Mouse (Mus musculus): ENCODE data around the gene Hist1h2ah. TPM values are rescaled to one million over a fixed set of nuclear protein-coding genes. Genes with fewer than 3 reads are reported as not detected.
"Not testable (repeated sequence)": the region's sequence is repeated elsewhere in the genome, so short reads cannot be mapped to it uniquely, and the experiment has no call there.

Gene Hist1h2ah
- polyA plus RNA-seq (2014; fragmentation: Nextera tagmentation; extraction: Ambion mirVana): 4.8 and 8.3 TPM in 2 replicates

- H3K27ac ChIP-seq (ENCODE audit: low read depth, low read length): peak within 1 kb of the TSS; percentile 88
- H3K4me3 ChIP-seq (ENCODE audit: low read depth, low read length): peak within 1 kb of the TSS; percentile 35
- WGBS: under 1% methylated on average over 23 of the region's 69 CpGs
- ATAC-seq: peak; percentile 98
- H3K4me1 ChIP-seq (ENCODE audit: control insufficient read depth, insufficient read depth, low read length): peaks cover 14% of the 10 kb centered on the region
- peak within 1 kb of the TSS; percentile 66 for H3K9ac ChIP-seq (ENCODE audit: low read length)
- DNase-seq (ENCODE audit: low spot score): peak; percentile 99
- H3K27me3 ChIP-seq (replicated peaks; ENCODE audit: control insufficient read depth, insufficient read depth, low read length); H3K36me3 ChIP-seq (ENCODE audit: control insufficient read depth, insufficient read depth, low read length); H3K9me3 ChIP-seq (replicated peaks; ENCODE audit: control insufficient read depth, low read length): not testable (repeated sequence)
- H3K4me2 ChIP-seq (ENCODE audit: low read length): peak within 1 kb of the TSS; percentile 64
Observed at GRCm38 (mm10) chr13:22035267-22036148, at the start of gene Hist1h2ah, which contains the start of gene Hist1h2bk. Gene Hist1h2ah (minus strand): TSS chr13:22035568. Gene Hist1h2bk (plus strand): TSS chr13:22035870.

DNA sequence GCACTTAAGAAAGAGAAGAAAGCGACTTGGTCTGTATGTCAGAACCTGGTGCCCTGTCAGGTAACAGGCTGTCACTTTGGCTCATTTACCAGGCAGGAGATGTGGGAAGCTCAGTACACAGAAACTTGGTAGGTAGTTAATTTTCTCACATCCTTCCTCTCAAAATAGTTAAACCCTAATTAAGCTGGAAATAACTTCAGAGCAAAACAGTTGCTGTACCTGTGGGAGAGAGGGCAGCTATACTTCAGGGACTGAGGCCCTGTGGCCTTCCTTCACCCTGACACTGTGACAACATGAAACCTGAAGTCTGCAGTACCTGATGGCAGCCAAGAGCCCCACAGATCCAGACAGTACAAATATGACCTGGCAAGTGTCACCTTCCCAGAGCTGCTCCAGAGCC is 48.8 kb upstream of the Hist1h2ah start, which contains the start of gene Vmn1r188:
Gene Vmn1r188, plus strand, starts transcription at position 301 of the 400 bp plus-strand sequence.
- not testable (repeated sequence) for H3K4me1 ChIP-seq (ENCODE audit: control insufficient read depth, insufficient read depth, low read length); H3K27me3 ChIP-seq (replicated peaks; ENCODE audit: control insufficient read depth, insufficient read depth, low read length); ATAC-seq; H3K27ac ChIP-seq (ENCODE audit: low read depth, low read length); H3K9ac ChIP-seq (ENCODE audit: low read length); DNase-seq (ENCODE audit: low spot score); H3K4me2 ChIP-seq (ENCODE audit: low read length); H3K9me3 ChIP-seq (replicated peaks; ENCODE audit: control insufficient read depth, low read length); H3K4me3 ChIP-seq (ENCODE audit: low read depth, low read length); H3K36me3 ChIP-seq (ENCODE audit: control insufficient read depth, insufficient read depth, low read length)
- WGBS: 86% methylated on average over 1 of the region's 1 CpGs

GRCm38 (mm10) chr13:22063468-22063867 is 28.1 kb upstream of the Hist1h2ah start:
- Histone ChIP-seq H3K4me3 (ENCODE audit: low read depth, low read length) (no peak overlapping the region), H3K27me3 (replicated peaks; ENCODE audit: control insufficient read depth, insufficient read depth, low read length) (no peaks in the 10 kb centered on the region), H3K4me2 (ENCODE audit: low read length) (no peak overlapping the region), H3K27ac (ENCODE audit: low read depth, low read length) (no peak overlapping the region), H3K36me3 (ENCODE audit: control insufficient read depth, insufficient read depth, low read length) (no peaks in the 10 kb centered on the region), H3K9ac (ENCODE audit: low read length) (no peak overlapping the region), H3K4me1 (ENCODE audit: control insufficient read depth, insufficient read depth, low read length) (no peaks in the 10 kb centered on the region), H3K9me3 (replicated peaks; ENCODE audit: control insufficient read depth, low read length) (no peaks in the 10 kb centered on the region)
- 72% methylated on average over 1 of the region's 1 CpGs for WGBS
- DNase-seq (ENCODE audit: low spot score): no peak
- ATAC-seq: no peak

- Histone ChIP-seq H3K9ac (ENCODE audit: low read length) (no peak overlapping the region), H3K4me3 (ENCODE audit: low read depth, low read length) (no peak overlapping the region), H3K4me2 (ENCODE audit: low read length) (no peak overlapping the region), H3K27me3 (replicated peaks; ENCODE audit: control insufficient read depth, insufficient read depth, low read length) (no peaks in the 10 kb centered on the region), H3K27ac (ENCODE audit: low read depth, low read length) (no peak overlapping the region), H3K4me1 (ENCODE audit: control insufficient read depth, insufficient read depth, low read length) (no peaks in the 10 kb centered on the region), H3K9me3 (replicated peaks; ENCODE audit: control insufficient read depth, low read length) (no peaks in the 10 kb centered on the region), H3K36me3 (ENCODE audit: control insufficient read depth, insufficient read depth, low read length) (no peaks in the 10 kb centered on the region)
- WGBS: 69% methylated on average over 1 of the region's 1 CpGs
- ATAC-seq (no peak), DNase-seq (ENCODE audit: low spot score) (no peak)
Observed at GRCm38 (mm10) chr13:22061422-22061821, 26.1 kb upstream of the Hist1h2ah start.

- DNase-seq (ENCODE audit: low spot score) (no peak), ATAC-seq (no peak)
- Histone ChIP-seq H3K4me3 (ENCODE audit: low read depth, low read length) (no peak overlapping the region), H3K27ac (ENCODE audit: low read depth, low read length) (no peak overlapping the region), H3K4me1 (ENCODE audit: control insufficient read depth, insufficient read depth, low read length) (peaks cover 3% of the 10 kb centered on the region; the same call in 1 of the 2 replicates), H3K9me3 (replicated peaks; ENCODE audit: control insufficient read depth, low read length) (no peaks in the 10 kb centered on the region), H3K36me3 (ENCODE audit: control insufficient read depth, insufficient read depth, low read length) (no peaks in the 10 kb centered on the region), H3K4me2 (ENCODE audit: low read length) (no peak overlapping the region), H3K27me3 (replicated peaks; ENCODE audit: control insufficient read depth, insufficient read depth, low read length) (no peaks in the 10 kb centered on the region), H3K9ac (ENCODE audit: low read length) (no peak overlapping the region)
- WGBS: 93% methylated on average over 1 of the region's 1 CpGs
Observed at GRCm38 (mm10) chr13:22053754-22054153, 18.4 kb upstream of the Hist1h2ah start.

GRCm38 (mm10) chr13:22051523-22051859 is 16.1 kb upstream of the Hist1h2ah start:
- peak overlapping the region; percentile 39 for H3K4me3 ChIP-seq (ENCODE audit: low read depth, low read length)
- WGBS: 18% methylated on average over 5 of the region's 5 CpGs
- peaks cover 3% of the 10 kb centered on the region; the same call in 1 of the 2 replicates for H3K4me1 ChIP-seq (ENCODE audit: control insufficient read depth, insufficient read depth, low read length)
- H3K9me3 ChIP-seq (replicated peaks; ENCODE audit: control insufficient read depth, low read length): no peaks in the 10 kb centered on the region
- H3K36me3 ChIP-seq (ENCODE audit: control insufficient read depth, insufficient read depth, low read length): no peaks in the 10 kb centered on the region
- H3K27ac ChIP-seq (ENCODE audit: low read depth, low read length): peak overlapping the region; percentile 76; the same call in 1 of the 2 replicates
- H3K27me3 ChIP-seq (replicated peaks; ENCODE audit: control insufficient read depth, insufficient read depth, low read length): no peaks in the 10 kb centered on the region
- no peak for DNase-seq (ENCODE audit: low spot score)
- peak overlapping the region; percentile 62 for H3K9ac ChIP-seq (ENCODE audit: low read length)
- peak overlapping the region; percentile 58 for H3K4me2 ChIP-seq (ENCODE audit: low read length)
- ATAC-seq: peak; percentile 37

DNA sequence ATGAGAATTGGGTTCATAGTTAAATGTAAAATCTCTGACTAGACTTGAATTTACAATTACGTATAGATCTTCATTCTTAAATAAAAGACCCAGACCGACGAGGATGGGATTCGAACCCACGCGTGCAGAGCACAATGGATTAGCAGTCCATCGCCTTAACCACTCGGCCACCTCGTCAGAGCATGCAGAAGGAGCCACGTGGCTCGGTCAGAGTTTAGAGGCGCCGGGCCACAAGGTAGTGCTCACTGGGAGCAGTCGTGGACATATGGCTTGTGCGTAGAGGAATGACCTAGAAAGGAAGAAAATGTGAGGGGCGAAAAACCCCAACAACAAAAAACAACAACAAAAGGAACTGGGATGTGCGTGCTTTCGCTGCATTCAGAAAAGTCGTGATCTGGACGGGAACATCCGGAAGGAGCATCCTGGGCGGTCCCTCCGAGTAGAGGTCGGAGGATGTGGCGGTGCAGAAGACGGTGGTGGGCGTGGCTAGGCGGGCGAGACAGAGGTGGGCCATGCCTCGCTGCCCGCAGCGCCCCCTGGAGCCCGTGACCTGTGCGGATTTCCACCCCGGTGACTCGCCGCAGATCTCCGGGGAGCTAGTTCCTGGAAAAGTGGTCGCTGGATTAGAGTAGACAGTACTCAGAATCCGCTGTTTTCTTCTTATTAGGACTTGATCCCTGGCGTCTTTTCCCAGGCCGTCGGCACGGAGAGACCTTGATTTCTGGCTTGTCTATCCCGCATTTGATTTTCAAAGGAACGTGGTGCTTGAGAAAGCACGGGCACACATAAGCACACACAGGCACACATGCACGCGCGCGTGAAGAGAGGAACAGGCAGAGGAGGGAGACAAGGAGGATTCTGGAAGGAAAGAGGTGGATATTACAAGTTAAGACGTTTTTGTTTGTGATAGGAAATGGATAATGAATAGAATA is 15.5 kb upstream of the Hist1h2ah start:
- no peaks in the 10 kb centered on the region for H3K27me3 ChIP-seq (replicated peaks; ENCODE audit: control insufficient read depth, insufficient read depth, low read length)
- peaks cover 3% of the 10 kb centered on the region; the same call in 1 of the 2 replicates for H3K4me1 ChIP-seq (ENCODE audit: control insufficient read depth, insufficient read depth, low read length)
- peak overlapping the region; percentile 39 for H3K4me3 ChIP-seq (ENCODE audit: low read depth, low read length)
- WGBS: under 1% methylated on average over 51 of the region's 52 CpGs
- H3K27ac ChIP-seq (ENCODE audit: low read depth, low read length): peak overlapping the region; percentile 76
- H3K36me3 ChIP-seq (ENCODE audit: control insufficient read depth, insufficient read depth, low read length): no peaks in the 10 kb centered on the region
- DNase-seq (ENCODE audit: low spot score) (peak; percentile 93), ATAC-seq (peak; percentile 95)
- H3K4me2 ChIP-seq (ENCODE audit: low read length): peak overlapping the region; percentile 58
- peak overlapping the region; percentile 62 for H3K9ac ChIP-seq (ENCODE audit: low read length)
- no peaks in the 10 kb centered on the region for H3K9me3 ChIP-seq (replicated peaks; ENCODE audit: control insufficient read depth, low read length)

- Histone ChIP-seq H3K27me3 (replicated peaks; ENCODE audit: control insufficient read depth, insufficient read depth, low read length) (no peaks in the 10 kb centered on the region), H3K9me3 (replicated peaks; ENCODE audit: control insufficient read depth, low read length) (no peaks in the 10 kb centered on the region), H3K4me3 (ENCODE audit: low read depth, low read length) (peak overlapping the region; percentile 39), H3K27ac (ENCODE audit: low read depth, low read length) (peak overlapping the region; percentile 76; the same call in 1 of the 2 replicates), H3K36me3 (ENCODE audit: control insufficient read depth, insufficient read depth, low read length) (no peaks in the 10 kb centered on the region), H3K4me2 (ENCODE audit: low read length) (peak overlapping the region; percentile 58), H3K9ac (ENCODE audit: low read length) (peak overlapping the region; percentile 62), H3K4me1 (ENCODE audit: control insufficient read depth, insufficient read depth, low read length) (peaks cover 3% of the 10 kb centered on the region; the same call in 1 of the 2 replicates)
- ATAC-seq (peak; percentile 35), DNase-seq (ENCODE audit: low spot score) (peak; percentile 80)
- whole genome bisulfite sequencing: 2% methylated on average over 14 of the region's 14 CpGs
Observed at GRCm38 (mm10) chr13:22049737-22050440, 14.5 kb upstream of the Hist1h2ah start.

Measured in forebrain, embryonic 14.5 days (tissue).